Comparison of ENCODE assay signal across 8 mouse cellular contexts in genomic region chr1:58423371-58424248, GRCm38 (mm10). TPM values are rescaled to one million over a fixed set of nuclear protein-coding genes. Genes with fewer than 3 reads are reported as not detected.
DNase-seq lines count a peak whose midpoint lies in the region; ATAC-seq and TF ChIP-seq lines count a peak whose summit lies in the region.

Gene Clk1, minus strand, starts transcription at chr1:58424066.

- dilution Hi-C loops in CH12.LX (cut with MboI; ENCODE audit: extremely low pct_ligation_motif_present, extremely low pct_unique_long_range_greater_than_20kb, low sequenced_read_pairs), result no loop called here

- peaks cover 42% of the 10 kb centered on the region for H3K79me2 ChIP-seq in CH12.LX (replicated peaks; ENCODE audit: control insufficient read depth, extremely low read depth, insufficient read depth, poor library complexity, severe bottlenecking)

- in situ Hi-C loops in CH12.LX (cut with MboI; ENCODE audit: low pct_ligation_motif_present, low pct_unique_long_range_greater_than_20kb, low sequenced_read_pairs), result no loop called here

- peak; percentile 99 for TF ChIP-seq POLR2A in CH12.LX (IDR thresholded peaks at IDR 0.05; ENCODE audit: low read depth, low read length)
- peak; percentile 99 for TF ChIP-seq POLR2A in testis, adult 2 months (IDR thresholded peaks at IDR 0.05; ENCODE audit: control insufficient read depth, low read depth, low read length)

- no peaks in the 10 kb centered on the region for H3K9me3 ChIP-seq in CH12.LX (replicated peaks; ENCODE audit: low read length)
- H3K9me3 ChIP-seq in forebrain, embryonic 11.5 days (ENCODE audit: control insufficient read depth, low read length), result no peaks in the 10 kb centered on the region
- H3K9me3 ChIP-seq in heart, embryonic 16.5 days (replicated peaks; ENCODE audit: control insufficient read depth, low read length), result no peaks in the 10 kb centered on the region
- no peaks in the 10 kb centered on the region for H3K9me3 ChIP-seq in liver, embryonic 16.5 days (replicated peaks; ENCODE audit: control insufficient read depth, low read length)
- no peaks in the 10 kb centered on the region for H3K9me3 ChIP-seq in neural tube, embryonic 13.5 days

- peak within 1 kb of the TSS; percentile 37; the same call in 1 of the 2 replicates for H3K4me2 ChIP-seq in CH12.LX (ENCODE audit: insufficient read depth, low read depth, poor library complexity, severe bottlenecking)
- peak within 1 kb of the TSS; percentile 71 for H3K4me2 ChIP-seq in forebrain, embryonic 11.5 days (ENCODE audit: low read depth, low read length, severe bottlenecking)
- peak within 1 kb of the TSS; percentile 90 for H3K4me2 ChIP-seq in heart, embryonic 16.5 days (ENCODE audit: low read depth, low read length)
- peak within 1 kb of the TSS; percentile 74 for H3K4me2 ChIP-seq in liver, embryonic 16.5 days (ENCODE audit: low read depth, low read length)
- peak within 1 kb of the TSS; percentile 66 for H3K4me2 ChIP-seq in neural tube, embryonic 13.5 days

- peak within 1 kb of the TSS; percentile 94 to 99 (median 96) for H3K4me3 ChIP-seq in CH12.LX (replicated peaks in 1 of 3; ENCODE audit: low read depth in 2 of 3, low read length in 2 of 3, poor library complexity in 1 of 3)
- peak within 1 kb of the TSS; percentile 75 for H3K4me3 ChIP-seq in forebrain, embryonic 11.5 days (ENCODE audit: low read depth, low read length)
- peak within 1 kb of the TSS; percentile 81 for H3K4me3 ChIP-seq in heart, embryonic 16.5 days (ENCODE audit: low read length)
- H3K4me3 ChIP-seq in liver, embryonic 16.5 days (ENCODE audit: low read depth, low read length), result peak within 1 kb of the TSS; percentile 100
- H3K4me3 ChIP-seq in neural tube, embryonic 13.5 days, result peak within 1 kb of the TSS; percentile 100
- H3K4me3 ChIP-seq in testis, adult 2 months (ENCODE audit: control insufficient read depth, low read depth, low read length), result peak within 1 kb of the TSS; percentile 100

- TF ChIP-seq RAD21 in CH12.LX (IDR thresholded peaks at IDR 0.05; ENCODE audit: low read depth, low read length), result no peak

- peaks cover 24 to 36% of the 10 kb centered on the region in 2 experiments for H3K36me3 ChIP-seq in CH12.LX (replicated peaks in 1 of 2; ENCODE audit: control insufficient read depth in 1 of 2, insufficient read depth in 1 of 2, low read length in 1 of 2)
- peaks cover 10% of the 10 kb centered on the region; the same call in 1 of the 2 replicates for H3K36me3 ChIP-seq in forebrain, embryonic 11.5 days (ENCODE audit: control insufficient read depth, insufficient read depth, low read length)
- H3K36me3 ChIP-seq in heart, embryonic 16.5 days (ENCODE audit: control insufficient read depth, insufficient read depth), result peaks cover 23% of the 10 kb centered on the region
- H3K36me3 ChIP-seq in liver, embryonic 16.5 days (ENCODE audit: control insufficient read depth, insufficient read depth), result peaks cover 22% of the 10 kb centered on the region
- peaks cover 23% of the 10 kb centered on the region for H3K36me3 ChIP-seq in neural tube, embryonic 13.5 days
- H3K36me3 ChIP-seq in testis, adult 2 months (ENCODE audit: control insufficient read depth, insufficient read depth, low read length), result peaks cover 3% of the 10 kb centered on the region

- no peak for TF ChIP-seq EP300 in CH12.LX (IDR thresholded peaks at IDR 0.05; ENCODE audit: low read length)

- under 1% methylated on average over 79 of the region's 79 CpGs for WGBS in forebrain, embryonic 11.5 days
- WGBS in heart, embryonic 16.5 days, result under 1% methylated on average over 79 of the region's 79 CpGs
- WGBS in liver, embryonic 16.5 days (ENCODE audit: insufficient replicate concordance), result under 1% methylated on average over 79 of the region's 79 CpGs
- WGBS in neural tube, embryonic 13.5 days, result under 1% methylated on average over 79 of the region's 79 CpGs

- ATAC-seq in forebrain, embryonic 11.5 days (replicated peaks; ENCODE audit: low FRiP score), result peak; percentile 94
- ATAC-seq in heart, embryonic 16.5 days (replicated peaks; ENCODE audit: extremely low read depth, insufficient read depth, low FRiP score), result peak; percentile 97
- peak; percentile 93 for ATAC-seq in liver, embryonic 16.5 days (ENCODE audit: low read depth)
- ATAC-seq in neural tube, embryonic 13.5 days (ENCODE audit: low read depth), result peak; percentile 97

- DNase-seq in CH12.LX (ENCODE audit: extremely low read depth), result peak; percentile 89
- DNase-seq in c-Kit-positive CD71-positive TER-119-negative erythroid progenitor cells, embryonic 14.5 days (ENCODE audit: low read depth), result peak; percentile 83
- peak; percentile 95 for DNase-seq in forebrain, embryonic 11.5 days (ENCODE audit: low spot score)
- DNase-seq in kidney, postnatal 4 days, result peak; percentile 98 to 99

- peaks cover 6 to 32% of the 10 kb centered on the region in 2 experiments; a peak in 3 of 4 replicates for H3K4me1 ChIP-seq in CH12.LX (ENCODE audit: control insufficient read depth in 1 of 2, insufficient read depth in 2 of 2)
- no peaks in the 10 kb centered on the region; the same call in 1 of the 2 replicates for H3K4me1 ChIP-seq in forebrain, embryonic 11.5 days (replicated peaks; ENCODE audit: control insufficient read depth, insufficient read depth, low read length)
- peaks cover 17% of the 10 kb centered on the region for H3K4me1 ChIP-seq in heart, embryonic 16.5 days (ENCODE audit: control insufficient read depth, insufficient read depth, low read length)
- H3K4me1 ChIP-seq in liver, embryonic 16.5 days (ENCODE audit: control insufficient read depth, low read depth, low read length), result peaks cover 16% of the 10 kb centered on the region
- H3K4me1 ChIP-seq in neural tube, embryonic 13.5 days (replicated peaks), result peaks cover 33% of the 10 kb centered on the region
- peaks cover 2% of the 10 kb centered on the region; the same call in 1 of the 2 replicates for H3K4me1 ChIP-seq in testis, adult 2 months (ENCODE audit: control insufficient read depth, insufficient read depth, low read length)

- TF ChIP-seq CTCF in CH12.LX (conservative IDR thresholded peaks at IDR 0.05 in 1 of 2, IDR thresholded peaks at IDR 0.05 in 1 of 2; ENCODE audit: low read depth in 2 of 2, low read length in 2 of 2), result no peak
- no peak for TF ChIP-seq CTCF in testis, adult 2 months (IDR thresholded peaks at IDR 0.05; ENCODE audit: control insufficient read depth, insufficient read depth, insufficient replicate concordance, low read depth, low read length)

- H3K9ac ChIP-seq in CH12.LX (ENCODE audit: insufficient read depth, low read depth), result peak within 1 kb of the TSS; percentile 100
- H3K9ac ChIP-seq in forebrain, embryonic 11.5 days (ENCODE audit: low read length), result peak within 1 kb of the TSS; percentile 95
- H3K9ac ChIP-seq in heart, embryonic 16.5 days (ENCODE audit: low read length), result peak within 1 kb of the TSS; percentile 100
- H3K9ac ChIP-seq in liver, embryonic 16.5 days (ENCODE audit: low read depth, low read length), result peak within 1 kb of the TSS; percentile 100
- H3K9ac ChIP-seq in neural tube, embryonic 13.5 days, result peak within 1 kb of the TSS; percentile 100

- H3K27ac ChIP-seq in CH12.LX (ENCODE audit: insufficient read depth, low read depth), result peak within 1 kb of the TSS; percentile 83
- H3K27ac ChIP-seq in forebrain, embryonic 11.5 days (ENCODE audit: low read depth, low read length), result peak within 1 kb of the TSS; percentile 92
- peak within 1 kb of the TSS; percentile 99 for H3K27ac ChIP-seq in heart, embryonic 16.5 days (ENCODE audit: low read length)
- H3K27ac ChIP-seq in liver, embryonic 16.5 days (ENCODE audit: low read length), result peak within 1 kb of the TSS; percentile 99
- H3K27ac ChIP-seq in neural tube, embryonic 13.5 days (replicated peaks), result peak within 1 kb of the TSS; percentile 100
- H3K27ac ChIP-seq in testis, adult 2 months (ENCODE audit: control insufficient read depth, insufficient read depth, low read depth, low read length), result peak within 1 kb of the TSS; percentile 99

- H3K27me3 ChIP-seq in CH12.LX (replicated peaks), result no peaks in the 10 kb centered on the region
- H3K27me3 ChIP-seq in forebrain, embryonic 11.5 days (ENCODE audit: control insufficient read depth, insufficient read depth, low read length), result no peaks in the 10 kb centered on the region
- H3K27me3 ChIP-seq in heart, embryonic 16.5 days (ENCODE audit: control insufficient read depth, insufficient read depth, low read length), result no peaks in the 10 kb centered on the region
- no peaks in the 10 kb centered on the region for H3K27me3 ChIP-seq in liver, embryonic 16.5 days (ENCODE audit: control insufficient read depth, insufficient read depth, low read depth, low read length)
- H3K27me3 ChIP-seq in neural tube, embryonic 13.5 days, result no peaks in the 10 kb centered on the region
- no peaks in the 10 kb centered on the region for H3K27me3 ChIP-seq in testis, adult 2 months (ENCODE audit: control insufficient read depth, insufficient read depth, low read length)

TF ChIP-seq in CH12.LX, 34 proteins besides CTCF, POLR2A, EP300 and RAD21 (continues in another document):
- TF ChIP-seq ZC3H11A (IDR thresholded peaks at IDR 0.05; ENCODE audit: low read depth, low read length) (no peak; the same call in 1 of the 2 replicates), MEF2A (IDR thresholded peaks at IDR 0.05; ENCODE audit: borderline replicate concordance, low read depth, low read length) (no peak), NELFE (IDR thresholded peaks at IDR 0.05; ENCODE audit: low read depth, low read length) (peak; percentile 97), MYC (IDR thresholded peaks at IDR 0.05; ENCODE audit: low read depth, low read length) (no peak), MAFK (IDR thresholded peaks at IDR 0.05; ENCODE audit: insufficient replicate concordance, low read length) (no peak), MAX (IDR thresholded peaks at IDR 0.05; ENCODE audit: low read length) (peak; percentile 21; the same call in 1 of the 2 replicates), E2F4 (IDR thresholded peaks at IDR 0.05; ENCODE audit: insufficient replicate concordance, low read depth, low read length) (no peak), USF2 (conservative IDR thresholded peaks at IDR 0.05; ENCODE audit: low read depth, low read length) (no peak), ETS1 (conservative IDR thresholded peaks at IDR 0.05; ENCODE audit: low read depth, low read length) (no peak), JUND (conservative IDR thresholded peaks at IDR 0.05; ENCODE audit: low read depth, low read length) (no peak), TBP (conservative IDR thresholded peaks at IDR 0.05; ENCODE audit: low read depth, low read length) (peak; percentile 92), KAT2A (IDR thresholded peaks at IDR 0.05; ENCODE audit: insufficient replicate concordance, low read length) (no peak)

RNA-seq across cellular contexts. Expression of gene Clk1, which starts in this region (rescaled TPM):
- 90.0 and 107 TPM in 2 replicates for total RNA-seq in CH12.LX (2012; rRNA removed)
- total RNA-seq in CH12.LX (2014; rRNA removed), result 209 and 233 TPM in 2 replicates
- polyA plus RNA-seq in CH12.LX (2012; ENCODE audit: insufficient read length, low read depth), result 119 and 126 TPM in 2 replicates
- polyA plus RNA-seq in forebrain, embryonic 11.5 days (2014; fragmentation: Nextera tagmentation; extraction: Ambion mirVana), result 150 and 158 TPM in 2 replicates
- polyA plus RNA-seq in heart, embryonic 16.5 days (2015; fragmentation: Nextera tagmentation; extraction: Ambion mirVana), result 124 and 151 TPM in 2 replicates
- 84.0 and 92.6 TPM in 2 replicates for polyA plus RNA-seq in liver, embryonic 16.5 days (2015; fragmentation: Nextera tagmentation; extraction: Ambion mirVana)
- 180 and 184 TPM in 2 replicates for polyA plus RNA-seq in neural tube, embryonic 13.5 days (2015; fragmentation: Nextera tagmentation; extraction: Ambion mirVana)
- polyA plus RNA-seq in testis, adult 2 months (2012; rRNA removed), result 20.8 and 27.8 TPM in 2 replicates

Comparison
In these comparisons a context has a peak if more than half of its experiments do, and no peak if none do; other contexts are left out.
1. Peak in every context shown above with its lines: DNase-seq, ATAC-seq, H3K4me3 ChIP-seq and H3K27ac ChIP-seq.
2. H3K4me2 ChIP-seq: peak in every context shown above with its lines; median percentile 90 in heart, embryonic 16.5 days; 74 in liver, embryonic 16.5 days; 71 in forebrain, embryonic 11.5 days; 66 in neural tube, embryonic 13.5 days; 37 in CH12.LX.